Mouse (Mus musculus): Measurements from ENCODE around the gene Slc13a5.

DNA sequence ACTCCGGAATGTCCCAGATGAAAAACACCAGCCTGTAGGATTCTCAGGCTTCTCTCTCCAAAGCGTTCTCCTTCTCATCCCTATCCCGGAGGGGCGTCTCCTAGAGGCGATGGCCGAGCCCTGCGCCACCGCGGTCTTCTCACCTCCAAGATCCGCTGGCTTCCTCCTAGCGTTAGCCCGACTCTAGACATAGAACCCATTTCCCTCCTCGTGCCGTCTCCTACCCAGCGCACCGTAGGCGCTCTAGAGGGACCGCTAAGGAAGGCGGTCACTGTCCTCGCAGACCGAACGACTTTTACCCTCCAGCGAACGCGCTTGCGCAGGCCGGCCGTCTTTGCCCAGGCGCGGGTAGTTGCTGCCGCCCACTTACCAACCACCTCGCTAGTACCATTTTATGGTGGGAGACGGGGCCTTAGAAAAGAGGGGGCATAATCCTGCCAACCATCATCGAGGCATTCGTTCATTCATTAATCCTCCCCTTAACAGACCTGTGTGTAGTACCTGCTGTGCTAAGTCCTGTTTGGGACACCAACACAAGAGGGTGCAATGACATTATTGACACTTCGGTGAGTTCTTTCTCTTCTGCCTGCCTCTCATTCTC, at the start of gene Slc13a5:
- TF ChIP-seq CHD2 (IDR thresholded peaks at IDR 0.05; ENCODE audit: low read depth, low read length) (no peak), ZC3H11A (IDR thresholded peaks at IDR 0.05; ENCODE audit: borderline replicate concordance, low read depth, low read length) (no peak)

Measured in ES-E14 (cell line).